Mouse (Mus musculus): ENCODE results near the gene Otop2. TPM values are rescaled to one million over a fixed set of nuclear protein-coding genes. Genes with fewer than 3 reads are reported as not detected.
A peak's percentile ranks its signal among the peaks of the same experiment; 100 is the strongest.

Gene Otop2
- total and polyA plus RNA-seq, 3 experiments = not detected

- no peak overlapping the region for H3K9ac ChIP-seq (ENCODE audit: insufficient read depth, low read depth)
- H3K27me3 ChIP-seq (replicated peaks) = peaks cover 20% of the 10 kb centered on the region
- TF ChIP-seq CTCF (conservative IDR thresholded peaks at IDR 0.05 in 1 of 2, IDR thresholded peaks at IDR 0.05 in 1 of 2; ENCODE audit: low read depth in 2 of 2, low read length in 2 of 2) (no peak), PAX5 (IDR thresholded peaks at IDR 0.05; ENCODE audit: low read length) (no peak), TCF12 (IDR thresholded peaks at IDR 0.05; ENCODE audit: low read depth, low read length) (no peak), ZKSCAN1 (IDR thresholded peaks at IDR 0.05; ENCODE audit: borderline replicate concordance, low read depth, low read length) (no peak), MXI1 (IDR thresholded peaks at IDR 0.05; ENCODE audit: low read depth, low read length) (no peak), MAX (IDR thresholded peaks at IDR 0.05; ENCODE audit: low read length) (no peak), ZNF384 (IDR thresholded peaks at IDR 0.05; ENCODE audit: low read depth, low read length) (no peak), RAD21 (IDR thresholded peaks at IDR 0.05; ENCODE audit: low read depth, low read length) (no peak), ELF1 (IDR thresholded peaks at IDR 0.05; ENCODE audit: low read depth, low read length) (no peak), E2F4 (IDR thresholded peaks at IDR 0.05; ENCODE audit: insufficient replicate concordance, low read depth, low read length) (no peak), SIN3A (IDR thresholded peaks at IDR 0.05; ENCODE audit: low read length) (no peak), BHLHE40 (IDR thresholded peaks at IDR 0.05; ENCODE audit: low read depth, low read length) (no peak), KAT2A (IDR thresholded peaks at IDR 0.05; ENCODE audit: insufficient replicate concordance, low read length) (no peak), CHD1 (IDR thresholded peaks at IDR 0.05; ENCODE audit: low read depth, low read length) (no peak)
- H3K27ac ChIP-seq (ENCODE audit: insufficient read depth, low read depth) = no peak overlapping the region
- H3K4me2 ChIP-seq (ENCODE audit: insufficient read depth, low read depth, poor library complexity, severe bottlenecking) = no peak overlapping the region
- no peaks in the 10 kb centered on the region for H3K79me2 ChIP-seq (replicated peaks; ENCODE audit: control insufficient read depth, extremely low read depth, insufficient read depth, poor library complexity, severe bottlenecking)
- H3K36me3 ChIP-seq (replicated peaks in 1 of 2; ENCODE audit: control insufficient read depth in 1 of 2, insufficient read depth in 1 of 2, low read length in 1 of 2) = peaks cover 18 to 35% of the 10 kb centered on the region in 2 experiments
- no peak for DNase-seq (ENCODE audit: extremely low read depth)
- in situ Hi-C loops (cut with MboI; ENCODE audit: low pct_ligation_motif_present, low pct_unique_long_range_greater_than_20kb, low sequenced_read_pairs) = no loop called here
- dilution Hi-C loops (cut with MboI; ENCODE audit: extremely low pct_ligation_motif_present, extremely low pct_unique_long_range_greater_than_20kb, low sequenced_read_pairs) = no loop called here
- H3K4me1 ChIP-seq (ENCODE audit: control insufficient read depth in 1 of 2, insufficient read depth in 2 of 2) = no peaks in the 10 kb centered on the region
- H3K4me3 ChIP-seq (replicated peaks in 1 of 3; ENCODE audit: low read depth in 2 of 3, low read length in 2 of 3, poor library complexity in 1 of 3) = no peak overlapping the region
- H3K9me3 ChIP-seq (replicated peaks; ENCODE audit: low read length) = no peaks in the 10 kb centered on the region
These were observed 42.7 kb upstream of the Otop2 start for GRCm38 (mm10) chr11:115264136-115264861.

- in situ Hi-C loops (cut with MboI; ENCODE audit: low pct_ligation_motif_present, low pct_unique_long_range_greater_than_20kb, low sequenced_read_pairs) = no loop called here
- DNase-seq (ENCODE audit: extremely low read depth) = no peak
- dilution Hi-C loops (cut with MboI; ENCODE audit: extremely low pct_ligation_motif_present, extremely low pct_unique_long_range_greater_than_20kb, low sequenced_read_pairs) = no loop called here
- H3K27me3 ChIP-seq (replicated peaks) = peaks cover 19% of the 10 kb centered on the region
- peaks cover 0 to 4% of the 10 kb centered on the region in 2 experiments; a peak in 1 of 4 replicates for H3K4me1 ChIP-seq (ENCODE audit: control insufficient read depth in 1 of 2, insufficient read depth in 2 of 2)
- no peak overlapping the region for H3K27ac ChIP-seq (ENCODE audit: insufficient read depth, low read depth)
- H3K79me2 ChIP-seq (replicated peaks; ENCODE audit: control insufficient read depth, extremely low read depth, insufficient read depth, poor library complexity, severe bottlenecking) = no peaks in the 10 kb centered on the region
- H3K4me2 ChIP-seq (ENCODE audit: insufficient read depth, low read depth, poor library complexity, severe bottlenecking) = peak overlapping the region; percentile 35
- no peak overlapping the region for H3K4me3 ChIP-seq (replicated peaks in 1 of 3; ENCODE audit: low read depth in 2 of 3, low read length in 2 of 3, poor library complexity in 1 of 3)
- peak; percentile 93 for TF ChIP-seq SMC3 (IDR thresholded peaks at IDR 0.05; ENCODE audit: low read depth, low read length)
- TF ChIP-seq CTCF (conservative IDR thresholded peaks at IDR 0.05 in 1 of 2, IDR thresholded peaks at IDR 0.05 in 1 of 2; ENCODE audit: low read depth in 2 of 2, low read length in 2 of 2) = peak in 1 of 2 experiments; percentile 81; a peak in 2 of 4 replicates
- TF ChIP-seq RAD21 (IDR thresholded peaks at IDR 0.05; ENCODE audit: low read depth, low read length) = peak; percentile 47
- no peak for TF ChIP-seq E2F4 (IDR thresholded peaks at IDR 0.05; ENCODE audit: insufficient replicate concordance, low read depth, low read length)
- no peaks in the 10 kb centered on the region for H3K9me3 ChIP-seq (replicated peaks; ENCODE audit: low read length)
- H3K9ac ChIP-seq (ENCODE audit: insufficient read depth, low read depth) = no peak overlapping the region
- peaks cover 23 to 41% of the 10 kb centered on the region in 2 experiments for H3K36me3 ChIP-seq (replicated peaks in 1 of 2; ENCODE audit: control insufficient read depth in 1 of 2, insufficient read depth in 1 of 2, low read length in 1 of 2)
These were observed 41.9 kb upstream of the Otop2 start for GRCm38 (mm10) chr11:115264862-115265668.

All from CH12.LX (cell line).